Mouse (Mus musculus): ENCODE results near the gene Cux2.

DNA sequence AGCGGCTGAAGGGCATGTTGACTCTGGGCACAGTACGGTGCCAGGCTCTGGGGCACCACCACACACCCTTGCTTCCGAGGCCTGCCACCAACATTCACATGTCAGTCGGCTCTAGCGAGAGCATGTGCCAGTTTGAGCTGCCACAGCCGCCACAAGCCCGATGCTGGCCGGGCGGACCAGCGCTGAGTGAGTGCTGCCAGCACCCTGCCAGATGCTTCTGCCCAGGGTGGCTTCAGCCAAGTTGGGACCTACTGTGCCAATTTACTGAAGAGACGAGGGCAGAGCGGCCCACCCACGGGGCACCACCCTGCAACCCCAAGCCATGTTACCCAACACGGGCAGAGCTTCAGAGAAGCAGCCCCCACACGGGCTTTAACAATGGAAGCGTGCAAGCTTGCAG, 49.5 kb downstream of the Cux2 start:
- no peak for TF ChIP-seq E2F4 (IDR thresholded peaks at IDR 0.05; ENCODE audit: insufficient read depth)
- no peak for TF ChIP-seq POLR2A (IDR thresholded peaks at IDR 0.05; ENCODE audit: insufficient read length, low read depth)
- no peak for TF ChIP-seq MYOG (IDR thresholded peaks at IDR 0.05; ENCODE audit: control insufficient read depth in 1 of 3, insufficient read depth in 1 of 3, insufficient read length in 2 of 3, low read depth in 2 of 3)
- no peak for TF ChIP-seq MYOD1 (IDR thresholded peaks at IDR 0.05; ENCODE audit: control insufficient read depth in 1 of 3, insufficient read length in 2 of 3, low read depth in 2 of 3)
- TF ChIP-seq CEBPB (IDR thresholded peaks at IDR 0.05; ENCODE audit: insufficient read depth, poor library complexity, severe bottlenecking): no peak
- no peak for TF ChIP-seq TCF12 (IDR thresholded peaks at IDR 0.05; ENCODE audit: insufficient read depth, poor library complexity, severe bottlenecking)
- no peak for TF ChIP-seq POLR2AphosphoS2 (IDR thresholded peaks at IDR 0.05; ENCODE audit: insufficient read length, low read depth)
- TF ChIP-seq USF1 (IDR thresholded peaks at IDR 0.05; ENCODE audit: low read depth): no peak
- no peak for TF ChIP-seq TCF3 (IDR thresholded peaks at IDR 0.05; ENCODE audit: insufficient read length, low read depth)
- no peak for TF ChIP-seq SRF (IDR thresholded peaks at IDR 0.05; ENCODE audit: control insufficient read depth, insufficient read length, low read depth)

Data from myocyte (in vitro differentiated cells).